Mouse (Mus musculus) kidney, embryonic 16.5 days (tissue): ENCODE measurements around the gene Tmppe. TPM values are rescaled to one million over a fixed set of nuclear protein-coding genes. Genes with fewer than 3 reads are reported as not detected.
"Not testable (repeated sequence)": the region's sequence is repeated elsewhere in the genome, so short reads cannot be mapped to it uniquely, and the experiment has no call there.

ENCODE experiments used
- ATAC-seq: fragments of 200-750 bp; cut with Nextera tagmentation; 2 replicates; pipeline ENCODE4 v1.8.0; 2017; ENCODE audit warnings: moderate TSS enrichment; ENCODE audit not compliant: low FRiP score, low TSS enrichment
- H3K27ac ChIP-seq: fragments of 300-500 bp; sonication (generic); 2 replicates; pipeline ENCODE4 v1.5.1; 2014; ENCODE audit warnings: low read length
- H3K27me3 ChIP-seq: fragments of 300-500 bp; sonication (generic); 2 replicates; pipeline ENCODE4 v1.6.1; 2014; ENCODE audit warnings: low read length, control low read depth, mixed read lengths; ENCODE audit not compliant: insufficient read depth
- H3K36me3 ChIP-seq: fragments of 300-500 bp; sonication (generic); 2 replicates; pipeline ENCODE4 v1.6.1; 2014; ENCODE audit warnings: low read length, control low read depth, mixed read lengths; ENCODE audit not compliant: insufficient read depth
- H3K4me1 ChIP-seq: fragments of 300-500 bp; sonication (generic); 2 replicates; pipeline ENCODE4 v1.6.1; 2014; ENCODE audit warnings: low read length, control low read depth, mixed read lengths; ENCODE audit not compliant: insufficient read depth
- H3K4me2 ChIP-seq: fragments of 300-500 bp; sonication (generic); replicated peaks from 2 replicates; pipeline ENCODE4 v1.6.1; 2014; ENCODE audit warnings: low read depth, low read length
- H3K4me3 ChIP-seq: fragments of 300-500 bp; sonication (generic); 2 replicates; pipeline ENCODE4 v1.5.1; 2014; ENCODE audit warnings: mild to moderate bottlenecking, low read length
- H3K9ac ChIP-seq: fragments of 300-500 bp; sonication (generic); replicated peaks from 2 replicates; pipeline ENCODE4 v1.6.1; 2014; ENCODE audit warnings: low read length
- H3K9me3 ChIP-seq: fragments of 300-500 bp; sonication (generic); 2 replicates; pipeline ENCODE4 v1.6.1; 2016; ENCODE audit warnings: low read length, control low read depth
- WGBS: fragments of 180-500 bp; shearing (Covaris S2); extraction: QIAGEN DNeasy Blood & Tissue Kit; methylation state at CpG from one replicate; pipeline ENCODE4 v1.1.7; 2014; 5-methylcytosine and 5-hydroxymethylcytosine counted together
- polyA plus RNA-seq: library from polyadenylated mRNA; unstranded; fragments of >200 nt; fragmentation: Nextera tagmentation; extraction: Ambion mirVana; gene quantifications from 2 replicates; pipeline ENCODE4 v1.2.1, GENCODE M21; 2015

The Tmppe gene
- polyA plus RNA-seq, 1 experiment from 2014 or later = 15.3 TPM

DNA sequence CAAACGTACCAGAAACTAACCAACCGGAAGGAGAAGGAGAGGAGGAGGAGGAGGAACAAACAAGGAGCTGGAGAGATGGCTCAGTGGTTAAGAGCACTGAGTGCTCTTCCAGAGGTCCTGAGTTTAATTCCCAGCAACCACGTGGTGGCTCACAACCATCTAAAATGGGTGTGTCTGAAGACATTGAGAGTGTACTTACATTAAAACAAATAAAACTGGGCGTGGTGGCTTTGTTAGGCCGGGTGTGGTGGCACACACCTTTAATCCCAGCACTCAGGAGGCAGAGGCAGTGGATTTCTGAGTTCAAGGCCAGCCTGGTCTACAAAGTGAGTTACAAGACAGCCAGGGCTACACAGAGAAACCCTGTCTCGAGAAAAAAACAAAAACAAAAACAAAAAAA, 6.8 kb upstream of the Tmppe start:
- not testable (repeated sequence) for H3K4me3 ChIP-seq, ATAC-seq, H3K27ac ChIP-seq, H3K27me3 ChIP-seq, H3K4me1 ChIP-seq, H3K9ac ChIP-seq, H3K36me3 ChIP-seq, H3K4me2 ChIP-seq, H3K9me3 ChIP-seq
- 61% methylated on average over 6 of the region's 6 CpGs for WGBS

DNA sequence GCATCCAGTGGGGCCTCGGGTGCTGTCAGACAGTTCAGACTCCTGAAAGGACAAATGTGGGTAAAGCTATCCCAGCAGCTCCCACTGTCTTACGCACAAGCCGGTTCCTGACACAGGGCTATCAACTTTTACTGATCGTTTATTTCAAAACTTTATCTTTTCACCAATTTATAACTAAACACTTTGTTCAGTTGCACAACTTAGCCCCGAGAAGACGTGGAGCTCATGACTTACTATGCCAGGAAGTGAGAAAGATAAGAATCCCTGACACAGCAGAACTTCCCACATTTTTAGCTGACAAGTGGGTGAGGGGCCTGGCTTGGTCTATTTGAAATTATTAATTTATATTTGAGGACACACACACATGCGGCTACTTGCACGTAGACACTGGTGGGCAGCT, 6.2 kb upstream of the Tmppe start:
- Histone ChIP-seq H3K27me3 (no peaks in the 10 kb centered on the region), H3K4me3 (no peak overlapping the region), H3K9me3 (no peaks in the 10 kb centered on the region), H3K36me3 (no peaks in the 10 kb centered on the region), H3K27ac (no peak overlapping the region), H3K4me1 (peaks cover 5% of the 10 kb centered on the region), H3K4me2 (no peak overlapping the region), H3K9ac (no peak overlapping the region)
- ATAC-seq = no peak
- 76% methylated on average over 8 of the region's 8 CpGs for WGBS

DNA sequence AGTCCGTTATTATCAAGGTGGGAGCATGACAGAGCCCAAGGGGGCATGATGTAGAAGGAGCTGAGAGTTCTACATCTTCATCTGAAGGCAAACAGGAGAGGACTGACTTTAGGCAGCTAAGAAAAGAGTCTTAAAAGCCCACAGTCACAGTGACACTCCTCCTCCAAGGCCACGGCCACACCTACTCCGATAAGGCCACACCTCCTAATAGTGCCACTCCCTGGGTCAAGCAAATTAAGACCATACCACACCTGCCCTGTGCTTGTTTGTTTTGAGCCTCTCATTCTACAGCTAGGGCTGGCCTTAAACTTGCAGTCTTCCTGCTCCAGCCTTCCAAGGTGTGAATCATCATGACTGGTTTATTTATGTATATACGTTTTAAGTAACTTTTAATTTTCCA, 5.6 kb upstream of the Tmppe start:
- Histone ChIP-seq H3K4me1 (peaks cover 5% of the 10 kb centered on the region), H3K4me3 (no peak overlapping the region), H3K27ac (no peak overlapping the region), H3K9me3 (no peaks in the 10 kb centered on the region), H3K9ac (no peak overlapping the region), H3K27me3 (no peaks in the 10 kb centered on the region), H3K4me2 (no peak overlapping the region), H3K36me3 (no peaks in the 10 kb centered on the region)
- no peak for ATAC-seq
- WGBS = 84% methylated on average over 4 of the region's 4 CpGs

DNA sequence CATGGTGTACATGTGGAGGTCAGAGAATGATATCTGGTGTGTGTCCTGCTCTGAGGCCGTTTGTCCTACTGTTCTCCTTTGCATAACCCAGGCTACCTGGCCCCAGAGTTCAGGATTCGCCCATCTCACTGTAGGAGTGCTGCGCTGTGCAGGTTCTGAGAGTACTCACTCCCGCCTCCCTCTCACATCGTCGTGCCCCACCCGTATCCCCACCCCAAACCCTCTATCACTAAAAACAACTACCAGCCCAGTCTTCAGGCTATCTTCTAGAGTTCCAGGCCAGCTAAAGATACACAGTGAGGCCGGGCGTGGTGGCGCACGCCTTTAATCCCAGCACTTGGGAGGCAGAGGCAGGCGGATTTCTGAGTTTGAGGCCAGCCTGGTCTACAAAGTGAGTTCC, 1.2 kb upstream of the Tmppe start:
- H3K36me3 ChIP-seq = peaks cover 14% of the 10 kb centered on the region
- no peak overlapping the region for H3K4me2 ChIP-seq
- H3K27me3 ChIP-seq = no peaks in the 10 kb centered on the region
- 90% methylated on average over 12 of the region's 12 CpGs for WGBS
- H3K9ac ChIP-seq = no peak overlapping the region
- H3K4me1 ChIP-seq = peaks cover 13% of the 10 kb centered on the region; the same call in 1 of the 2 replicates
- ATAC-seq = no peak
- H3K9me3 ChIP-seq = peaks cover 2% of the 10 kb centered on the region; the same call in 1 of the 2 replicates
- no peak overlapping the region for H3K4me3 ChIP-seq
- no peak overlapping the region for H3K27ac ChIP-seq

DNA sequence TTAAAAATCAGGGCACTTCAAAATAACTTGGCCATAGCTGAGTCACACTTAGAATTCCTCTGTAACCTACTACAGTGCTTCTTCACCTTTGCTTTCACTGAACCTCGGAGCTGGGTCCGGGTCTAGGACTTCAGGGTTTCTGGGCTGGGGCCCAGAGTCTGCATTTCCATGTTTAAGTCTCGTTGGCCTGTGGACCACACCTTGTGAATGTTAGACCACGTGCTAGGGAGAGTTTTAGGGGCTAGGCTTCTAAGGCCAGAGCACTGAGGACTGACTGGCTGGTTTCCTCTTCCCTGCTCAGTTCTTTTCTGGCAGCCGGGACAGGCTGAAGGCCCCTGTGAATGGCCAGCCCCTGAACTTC, 337 bp upstream of the Tmppe start:
- no peak for ATAC-seq

DNA sequence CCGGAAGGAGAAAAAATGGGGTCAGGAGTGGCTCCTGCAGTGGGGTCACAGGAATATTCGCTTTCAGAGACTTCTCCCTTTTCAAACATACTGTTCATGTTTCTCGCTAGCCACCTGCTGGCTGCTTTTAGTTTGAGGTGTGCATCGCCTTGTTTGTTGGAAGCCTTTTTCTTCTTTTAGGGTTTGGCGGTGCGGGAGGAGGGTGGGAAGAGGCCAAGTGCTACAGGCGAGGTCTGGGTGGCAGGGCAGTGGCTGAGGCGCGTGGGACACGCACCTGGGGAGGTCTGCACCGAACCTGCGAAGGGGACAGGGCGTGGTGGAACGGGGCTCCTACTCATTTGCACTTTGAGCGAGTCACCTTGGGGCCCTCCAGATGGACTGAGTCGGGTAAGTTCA, 778 bp downstream of the Tmppe start:
- Histone ChIP-seq H3K27me3 (no peaks in the 10 kb centered on the region), H3K4me2 (peak overlapping the region; percentile 64), H3K4me1 (peaks cover 13% of the 10 kb centered on the region; the same call in 1 of the 2 replicates), H3K27ac (peak overlapping the region; percentile 94), H3K9me3 (peaks cover 15% of the 10 kb centered on the region), H3K9ac (peak overlapping the region; percentile 94), H3K36me3 (peaks cover 34% of the 10 kb centered on the region), H3K4me3 (peak overlapping the region; percentile 77)
- no peak for ATAC-seq
- WGBS = 3% methylated on average over 16 of the region's 16 CpGs

More for the DNA sequence above, 337 bp upstream of the Tmppe start:
- H3K9me3 ChIP-seq = peaks cover 11% of the 10 kb centered on the region
- peak overlapping the region; percentile 77 for H3K4me3 ChIP-seq
- peaks cover 13% of the 10 kb centered on the region; the same call in 1 of the 2 replicates for H3K4me1 ChIP-seq
- peak overlapping the region; percentile 64 for H3K4me2 ChIP-seq
- H3K27ac ChIP-seq = peak overlapping the region; percentile 94
- no peaks in the 10 kb centered on the region for H3K27me3 ChIP-seq
- WGBS = 16% methylated on average over 5 of the region's 5 CpGs
- peak overlapping the region; percentile 94 for H3K9ac ChIP-seq
- peaks cover 23% of the 10 kb centered on the region for H3K36me3 ChIP-seq

DNA sequence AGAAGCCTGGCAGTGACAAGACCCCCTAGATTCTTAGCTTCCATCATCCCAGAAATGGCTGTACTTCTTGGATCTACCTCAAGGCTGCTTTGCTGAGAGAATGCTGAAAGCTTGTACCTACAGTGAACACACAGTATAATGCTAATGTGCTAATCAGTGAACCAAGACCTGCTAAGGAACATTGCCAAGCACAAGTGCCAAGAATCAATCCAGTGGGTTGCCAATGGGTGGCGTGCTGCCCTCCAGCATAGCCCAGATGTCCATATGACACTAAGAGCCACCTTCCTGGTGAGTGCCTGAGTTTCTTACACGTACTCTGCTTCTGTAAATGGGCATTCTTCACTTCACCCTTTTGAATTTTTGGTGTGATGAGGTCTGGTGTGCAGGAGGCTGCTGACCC, 6.8 kb downstream of the Tmppe start:
- H3K4me3 ChIP-seq = no peak overlapping the region
- H3K4me2 ChIP-seq = no peak overlapping the region
- H3K27me3 ChIP-seq = no peaks in the 10 kb centered on the region
- peaks cover 7% of the 10 kb centered on the region; the same call in 1 of the 2 replicates for H3K4me1 ChIP-seq
- peaks cover 15% of the 10 kb centered on the region for H3K9me3 ChIP-seq
- peaks cover 80% of the 10 kb centered on the region for H3K36me3 ChIP-seq
- no peak for ATAC-seq
- WGBS = 92% methylated on average over 2 of the region's 2 CpGs
- H3K27ac ChIP-seq = no peak overlapping the region
- no peak overlapping the region for H3K9ac ChIP-seq

DNA sequence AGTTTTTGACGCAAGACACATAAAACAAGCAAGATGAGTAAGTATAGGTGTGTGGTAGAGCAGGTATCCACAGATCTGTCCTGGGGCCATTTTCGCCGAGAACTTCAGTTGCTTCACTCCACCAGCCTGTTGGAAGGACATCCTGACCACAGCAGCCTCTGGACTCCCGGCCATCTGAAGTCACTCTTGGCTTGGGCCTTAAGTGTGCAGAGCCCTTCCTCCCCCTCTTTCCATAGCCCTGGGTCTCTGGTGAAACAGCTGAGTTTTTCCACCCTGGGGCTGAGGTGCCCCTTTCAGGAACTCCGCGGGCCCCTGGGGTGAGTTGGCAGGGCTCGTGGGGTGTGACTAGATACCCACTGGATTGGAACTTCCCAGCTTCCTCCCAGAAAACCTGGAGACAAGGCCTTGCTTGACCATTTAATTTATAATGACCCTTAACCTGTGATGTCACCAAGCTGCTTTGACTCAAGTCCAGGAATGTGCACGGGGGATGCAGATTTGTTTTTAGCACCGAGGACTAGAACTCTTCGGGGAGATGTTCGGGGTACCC, 9.5 kb downstream of the Tmppe start:
- ATAC-seq = peak; percentile 62
- Histone ChIP-seq H3K27ac (peak overlapping the region; percentile 38; the same call in 1 of the 2 replicates), H3K36me3 (peaks cover 59% of the 10 kb centered on the region), H3K27me3 (no peaks in the 10 kb centered on the region), H3K4me3 (no peak overlapping the region), H3K4me2 (no peak overlapping the region), H3K9me3 (peaks cover 6% of the 10 kb centered on the region), H3K4me1 (peaks cover 7% of the 10 kb centered on the region; the same call in 1 of the 2 replicates), H3K9ac (no peak overlapping the region)
- WGBS = 61% methylated on average over 11 of the region's 11 CpGs

DNA sequence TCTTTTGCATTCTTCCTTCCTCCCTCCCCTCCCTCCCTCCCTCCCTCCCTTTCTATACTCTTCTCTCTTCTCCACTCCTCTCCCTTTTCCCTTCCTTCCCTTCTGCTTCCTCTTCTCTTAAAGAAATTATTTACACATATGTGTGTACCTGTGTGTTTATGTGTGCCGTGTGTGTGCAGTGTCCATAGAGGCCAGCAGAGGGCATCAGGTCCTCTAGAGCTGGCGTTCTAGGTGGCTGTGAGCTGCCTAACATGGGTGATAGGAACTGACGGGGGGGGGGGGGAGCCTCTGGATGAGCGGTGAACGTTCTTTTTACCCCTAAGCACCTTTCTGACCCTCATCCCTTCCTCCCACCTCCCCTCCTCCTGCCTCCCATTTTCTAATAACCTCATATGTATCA, 10.4 kb downstream of the Tmppe start:
- peaks cover 7% of the 10 kb centered on the region; the same call in 1 of the 2 replicates for H3K4me1 ChIP-seq
- H3K27ac ChIP-seq = no peak overlapping the region
- no peaks in the 10 kb centered on the region for H3K27me3 ChIP-seq
- WGBS = 85% methylated on average over 5 of the region's 5 CpGs
- no peak overlapping the region for H3K4me2 ChIP-seq
- no peak overlapping the region for H3K9ac ChIP-seq
- peaks cover 50% of the 10 kb centered on the region for H3K36me3 ChIP-seq
- no peaks in the 10 kb centered on the region for H3K9me3 ChIP-seq
- no peak overlapping the region for H3K4me3 ChIP-seq
- no peak for ATAC-seq

DNA sequence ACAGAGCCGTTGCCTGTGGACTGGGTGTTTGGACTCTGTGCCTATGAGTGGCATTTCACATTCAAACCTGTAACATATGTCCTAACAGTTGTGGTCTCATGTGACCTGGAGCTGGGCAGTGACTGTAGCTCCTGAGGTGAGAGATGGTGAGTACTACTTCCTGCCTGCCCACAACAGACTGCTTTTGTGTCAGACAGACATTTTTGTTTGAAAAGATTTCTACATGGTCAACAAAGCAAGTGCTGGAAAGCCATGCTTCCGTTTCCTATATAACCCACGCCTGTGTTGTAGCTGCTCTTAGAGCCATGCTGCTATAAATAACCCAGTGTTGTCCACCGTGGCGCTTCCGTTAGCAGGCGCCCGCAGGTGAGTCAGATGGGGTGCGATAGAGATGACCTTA, 11.5 kb downstream of the Tmppe start:
- Histone ChIP-seq H3K4me1 (peaks cover 7% of the 10 kb centered on the region; the same call in 1 of the 2 replicates), H3K36me3 (peaks cover 41% of the 10 kb centered on the region)

More for the DNA sequence above, 11.5 kb downstream of the Tmppe start:
- WGBS = 84% methylated on average over 9 of the region's 9 CpGs
- H3K9me3 ChIP-seq = no peaks in the 10 kb centered on the region
- no peak for ATAC-seq
- no peaks in the 10 kb centered on the region for H3K27me3 ChIP-seq
- no peak overlapping the region for H3K4me3 ChIP-seq
- H3K4me2 ChIP-seq = no peak overlapping the region
- no peak overlapping the region for H3K27ac ChIP-seq
- H3K9ac ChIP-seq = no peak overlapping the region
